Mouse (Mus musculus): ENCODE measurements at regions not wholly inside any gene's neighbourhood (a gene's known extent, or its start where the extent isn't known, plus 50 kb on each side); places are given as distances from the start of the nearest gene placed in this dataset.

DNA sequence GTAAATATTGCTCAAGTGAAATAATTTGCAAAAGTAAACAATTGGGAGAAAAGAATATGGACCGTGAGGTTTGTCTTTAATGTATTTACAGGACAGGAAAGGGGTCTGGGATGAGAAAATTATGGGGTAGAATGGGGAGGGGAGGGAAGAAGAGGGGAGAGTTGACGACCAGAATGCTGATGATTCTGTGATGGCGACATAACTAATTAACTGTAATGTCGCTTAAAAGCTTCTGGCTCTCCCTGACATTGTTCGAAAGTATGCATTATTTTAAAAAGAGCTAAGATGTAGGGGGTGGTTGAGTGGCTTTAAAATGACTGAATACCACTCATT, 517.4 kb downstream of the Nyap2 start:
- no peak overlapping the region for H3K27ac ChIP-seq (ENCODE audit: low read depth)
- no peaks in the 10 kb centered on the region for H3K4me1 ChIP-seq (ENCODE audit: control insufficient read depth, insufficient read depth)
- H3K4me2 ChIP-seq (ENCODE audit: low read depth, low read length) = peak overlapping the region; percentile 68
- no peak for ATAC-seq (ENCODE audit: insufficient read depth, low read depth)
- H3K27me3 ChIP-seq (ENCODE audit: control insufficient read depth, insufficient read depth, low read length) = no peaks in the 10 kb centered on the region
- H3K9me3 ChIP-seq (replicated peaks; ENCODE audit: control insufficient read depth, low read length) = no peaks in the 10 kb centered on the region
- peak overlapping the region; percentile 41 for H3K4me3 ChIP-seq (ENCODE audit: low read depth, low read length)
- DNase-seq (ENCODE audit: low spot score) = no peak
- 19% methylated on average over 5 of the region's 5 CpGs for WGBS
- H3K36me3 ChIP-seq (replicated peaks; ENCODE audit: control insufficient read depth, insufficient read depth, low read length) = no peaks in the 10 kb centered on the region
- TF ChIP-seq CTCF (IDR thresholded peaks at IDR 0.05; ENCODE audit: low read depth) (no peak), EP300 (IDR thresholded peaks at IDR 0.05; ENCODE audit: low read depth) (no peak)
- peak overlapping the region; percentile 44; the same call in 1 of the 2 replicates for H3K9ac ChIP-seq (replicated peaks; ENCODE audit: low read depth, low read length)

DNA sequence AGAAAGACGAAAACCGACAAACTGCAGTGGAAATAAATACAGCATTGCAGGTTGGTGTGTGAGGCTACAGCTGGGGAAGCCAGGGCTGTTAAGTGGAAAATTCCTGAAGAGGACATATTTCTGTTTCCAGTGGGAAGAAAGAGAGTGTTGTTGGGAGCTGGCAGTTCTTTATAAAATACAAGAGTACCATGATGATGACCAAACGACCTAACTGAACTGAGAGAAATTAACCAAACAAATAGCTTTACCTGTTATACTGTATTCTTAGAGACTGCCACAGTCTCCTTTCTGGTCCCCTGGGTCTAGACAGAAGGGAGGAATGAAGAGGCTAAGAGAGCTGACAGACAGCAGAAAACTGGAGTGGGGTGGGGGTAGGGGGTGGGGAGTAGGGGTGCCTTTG, 517.9 kb downstream of the Nyap2 start:
- DNase-seq (ENCODE audit: low spot score) (no peak), ATAC-seq (ENCODE audit: insufficient read depth, low read depth) (no peak)
- no peaks in the 10 kb centered on the region for H3K4me1 ChIP-seq (ENCODE audit: control insufficient read depth, insufficient read depth)
- no peak overlapping the region for H3K9ac ChIP-seq (replicated peaks; ENCODE audit: low read depth, low read length)
- no peak overlapping the region for H3K4me3 ChIP-seq (ENCODE audit: low read depth, low read length)
- TF ChIP-seq EP300 (IDR thresholded peaks at IDR 0.05; ENCODE audit: low read depth) (no peak), CTCF (IDR thresholded peaks at IDR 0.05; ENCODE audit: low read depth) (no peak)
- WGBS = 34% methylated on average over 3 of the region's 3 CpGs
- H3K9me3 ChIP-seq (replicated peaks; ENCODE audit: control insufficient read depth, low read length) = no peaks in the 10 kb centered on the region
- no peak overlapping the region for H3K4me2 ChIP-seq (ENCODE audit: low read depth, low read length)
- no peak overlapping the region for H3K27ac ChIP-seq (ENCODE audit: low read depth)
- no peaks in the 10 kb centered on the region for H3K36me3 ChIP-seq (replicated peaks; ENCODE audit: control insufficient read depth, insufficient read depth, low read length)
- H3K27me3 ChIP-seq (ENCODE audit: control insufficient read depth, insufficient read depth, low read length) = no peaks in the 10 kb centered on the region

DNA sequence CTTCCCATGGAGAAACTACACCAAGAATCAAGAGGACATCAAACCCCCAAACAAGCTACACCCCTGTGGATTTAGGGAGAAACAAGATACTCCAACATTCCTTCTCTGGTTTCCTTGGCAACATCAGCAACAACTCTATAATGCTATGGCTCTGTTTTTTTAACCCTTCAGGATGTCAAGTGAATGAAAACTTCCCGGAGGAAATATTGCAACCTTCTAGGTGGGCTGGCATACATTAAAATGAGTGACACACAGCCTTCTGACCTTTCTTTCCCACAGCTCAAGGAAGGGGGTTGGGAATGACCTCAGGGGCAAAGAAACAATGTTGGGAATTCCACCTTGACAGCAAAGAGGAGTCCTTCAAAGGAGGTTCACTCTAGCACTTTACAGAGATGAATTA, 532.0 kb downstream of the Nyap2 start:
- no peak for TF ChIP-seq CTCF (IDR thresholded peaks at IDR 0.05; ENCODE audit: low read depth)
- TF ChIP-seq EP300 (IDR thresholded peaks at IDR 0.05; ENCODE audit: low read depth) = no peak
- Histone ChIP-seq H3K4me2 (ENCODE audit: low read depth, low read length) (no peak overlapping the region), H3K4me3 (ENCODE audit: low read depth, low read length) (no peak overlapping the region), H3K4me1 (ENCODE audit: control insufficient read depth, insufficient read depth) (no peaks in the 10 kb centered on the region), H3K9me3 (replicated peaks; ENCODE audit: control insufficient read depth, low read length) (no peaks in the 10 kb centered on the region), H3K27ac (ENCODE audit: low read depth) (no peak overlapping the region), H3K27me3 (ENCODE audit: control insufficient read depth, insufficient read depth, low read length) (no peaks in the 10 kb centered on the region), H3K9ac (replicated peaks; ENCODE audit: low read depth, low read length) (no peak overlapping the region), H3K36me3 (replicated peaks; ENCODE audit: control insufficient read depth, insufficient read depth, low read length) (no peaks in the 10 kb centered on the region)
- 41% methylated on average over 1 of the region's 1 CpGs for WGBS
- DNase-seq (ENCODE audit: low spot score) (no peak), ATAC-seq (ENCODE audit: insufficient read depth, low read depth) (no peak)

DNA sequence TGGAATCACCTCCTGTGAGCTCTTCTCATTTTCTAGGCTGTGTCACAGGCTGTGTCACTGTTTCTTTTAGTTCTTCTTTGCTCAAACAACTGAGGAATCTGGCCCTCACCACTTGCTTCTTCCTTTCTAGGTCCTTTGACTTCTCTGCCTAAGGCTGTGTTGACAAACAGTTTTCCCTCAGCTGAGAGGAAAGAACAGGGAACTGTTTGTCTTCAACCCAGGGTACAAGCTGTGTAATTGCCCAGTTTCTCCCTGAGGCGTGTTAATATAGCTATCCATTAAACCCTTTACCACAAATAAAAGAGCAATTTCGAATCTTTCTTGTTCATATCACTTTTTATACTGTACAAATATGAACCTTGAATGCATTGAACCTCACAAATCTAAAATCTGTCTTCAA, 542.1 kb downstream of the Nyap2 start:
- TF ChIP-seq EP300 (IDR thresholded peaks at IDR 0.05; ENCODE audit: low read depth) = no peak
- no peak for TF ChIP-seq CTCF (IDR thresholded peaks at IDR 0.05; ENCODE audit: low read depth)
- ATAC-seq (ENCODE audit: insufficient read depth, low read depth) = no peak
- Histone ChIP-seq H3K9me3 (replicated peaks; ENCODE audit: control insufficient read depth, low read length) (no peaks in the 10 kb centered on the region), H3K4me1 (ENCODE audit: control insufficient read depth, insufficient read depth) (no peaks in the 10 kb centered on the region), H3K27me3 (ENCODE audit: control insufficient read depth, insufficient read depth, low read length) (no peaks in the 10 kb centered on the region), H3K4me3 (ENCODE audit: low read depth, low read length) (no peak overlapping the region), H3K4me2 (ENCODE audit: low read depth, low read length) (no peak overlapping the region), H3K27ac (ENCODE audit: low read depth) (no peak overlapping the region), H3K9ac (replicated peaks; ENCODE audit: low read depth, low read length) (no peak overlapping the region), H3K36me3 (replicated peaks; ENCODE audit: control insufficient read depth, insufficient read depth, low read length) (no peaks in the 10 kb centered on the region)
- WGBS = 72% methylated on average over 2 of the region's 2 CpGs
- DNase-seq (ENCODE audit: low spot score) = no peak

DNA sequence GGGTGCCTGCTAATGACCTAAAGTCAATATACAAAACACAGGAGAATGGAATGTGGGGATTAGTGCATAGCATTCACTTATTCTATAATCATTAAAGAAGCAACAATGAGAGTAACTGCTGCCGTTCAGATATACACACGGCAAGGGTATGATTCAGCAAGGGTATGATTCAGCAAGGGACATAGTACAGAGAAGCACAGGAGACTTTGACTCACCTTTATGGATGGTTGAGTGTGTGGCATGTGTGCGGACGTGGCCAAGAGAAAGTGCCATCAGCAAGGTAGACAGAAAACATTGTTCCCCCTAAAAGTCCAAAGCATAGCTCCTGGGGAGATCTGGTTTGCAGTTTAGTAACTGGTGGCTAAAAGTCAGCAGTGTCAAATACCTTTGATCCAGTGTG, 547.4 kb downstream of the Nyap2 start:
- WGBS = 74% methylated on average over 4 of the region's 4 CpGs
- TF ChIP-seq CTCF (IDR thresholded peaks at IDR 0.05; ENCODE audit: low read depth) (no peak), EP300 (IDR thresholded peaks at IDR 0.05; ENCODE audit: low read depth) (no peak)
- no peaks in the 10 kb centered on the region for H3K27me3 ChIP-seq (ENCODE audit: control insufficient read depth, insufficient read depth, low read length)

DNA sequence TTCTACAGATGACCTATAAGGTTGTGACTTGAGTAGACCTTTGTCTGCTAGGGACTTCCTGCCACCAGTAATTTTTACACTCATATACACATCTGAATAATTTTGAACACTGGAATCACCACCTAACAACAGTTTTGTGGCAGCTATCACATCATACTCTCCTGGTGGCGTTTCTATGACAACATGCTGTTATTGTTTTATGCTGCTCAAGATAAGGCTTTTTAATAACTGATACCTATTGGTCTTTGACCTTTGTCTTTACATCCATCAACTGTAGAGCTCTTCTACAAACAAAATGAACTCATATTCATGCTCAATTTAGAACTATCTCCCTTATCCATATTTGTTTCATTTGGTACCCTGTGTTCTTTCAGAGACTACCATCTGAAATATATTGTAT, 556.0 kb downstream of the Nyap2 start:
- no peaks in the 10 kb centered on the region for H3K27me3 ChIP-seq (ENCODE audit: control insufficient read depth, insufficient read depth, low read length)
- no peak overlapping the region for H3K4me3 ChIP-seq (ENCODE audit: low read depth, low read length)
- no peak overlapping the region for H3K27ac ChIP-seq (ENCODE audit: low read depth)
- H3K9me3 ChIP-seq (replicated peaks; ENCODE audit: control insufficient read depth, low read length) = no peaks in the 10 kb centered on the region
- no peaks in the 10 kb centered on the region for H3K4me1 ChIP-seq (ENCODE audit: control insufficient read depth, insufficient read depth)
- WGBS = 59% methylated on average over 1 of the region's 1 CpGs
- no peak for ATAC-seq (ENCODE audit: insufficient read depth, low read depth)
- TF ChIP-seq EP300 (IDR thresholded peaks at IDR 0.05; ENCODE audit: low read depth) = no peak
- no peak for TF ChIP-seq CTCF (IDR thresholded peaks at IDR 0.05; ENCODE audit: low read depth)
- no peak overlapping the region for H3K9ac ChIP-seq (replicated peaks; ENCODE audit: low read depth, low read length)
- H3K36me3 ChIP-seq (replicated peaks; ENCODE audit: control insufficient read depth, insufficient read depth, low read length) = no peaks in the 10 kb centered on the region
- no peak for DNase-seq (ENCODE audit: low spot score)
- H3K4me2 ChIP-seq (ENCODE audit: low read depth, low read length) = no peak overlapping the region

More for the DNA sequence above, 547.4 kb downstream of the Nyap2 start:
- H3K4me2 ChIP-seq (ENCODE audit: low read depth, low read length) = no peak overlapping the region
- ATAC-seq (ENCODE audit: insufficient read depth, low read depth) (no peak), DNase-seq (ENCODE audit: low spot score) (no peak)
- H3K27ac ChIP-seq (ENCODE audit: low read depth) = no peak overlapping the region
- H3K9me3 ChIP-seq (replicated peaks; ENCODE audit: control insufficient read depth, low read length) = no peaks in the 10 kb centered on the region
- no peaks in the 10 kb centered on the region for H3K4me1 ChIP-seq (ENCODE audit: control insufficient read depth, insufficient read depth)
- H3K4me3 ChIP-seq (ENCODE audit: low read depth, low read length) = no peak overlapping the region
- H3K36me3 ChIP-seq (replicated peaks; ENCODE audit: control insufficient read depth, insufficient read depth, low read length) = no peaks in the 10 kb centered on the region
- no peak overlapping the region for H3K9ac ChIP-seq (replicated peaks; ENCODE audit: low read depth, low read length)
